Mouse (Mus musculus) embryonic facial prominence, embryonic 13.5 days (tissue): Measurements from ENCODE around the gene Lrrc45. TPM values are rescaled to one million over a fixed set of nuclear protein-coding genes. Genes with fewer than 3 reads are reported as not detected.
"Not testable (repeated sequence)": the region's sequence is repeated elsewhere in the genome, so short reads cannot be mapped to it uniquely, and the experiment has no call there.

Experiments used
- ATAC-seq: fragments of 200-750 bp; cut with Nextera tagmentation; 2 replicates; pipeline ENCODE4 v1.8.0; 2017; ENCODE audit warnings: low read depth; ENCODE audit not compliant: insufficient number of reproducible peaks, insufficient read depth, low FRiP score, low TSS enrichment
- H3K27ac ChIP-seq: fragments of 300-500 bp; sonication (generic); 2 replicates; pipeline ENCODE4 v1.5.1; 2015; ENCODE audit warnings: moderate library complexity, mild to moderate bottlenecking, inconsistent platforms
- H3K27me3 ChIP-seq: fragments of 300-500 bp; sonication (generic); 2 replicates; pipeline ENCODE4 v1.6.1; 2015; ENCODE audit warnings: mild to moderate bottlenecking, inconsistent platforms
- H3K36me3 ChIP-seq: fragments of 300-500 bp; sonication (generic); 2 replicates; pipeline ENCODE4 v1.6.1; 2015; ENCODE audit warnings: mild to moderate bottlenecking, inconsistent platforms
- H3K4me1 ChIP-seq: fragments of 300-500 bp; sonication (generic); 2 replicates; pipeline ENCODE4 v1.6.1; 2015; ENCODE audit warnings: inconsistent platforms
- H3K4me2 ChIP-seq: fragments of 300-500 bp; sonication (generic); 2 replicates; pipeline ENCODE4 v1.6.1; 2015; ENCODE audit warnings: moderate library complexity, mild to moderate bottlenecking, inconsistent platforms
- H3K4me3 ChIP-seq: fragments of 300-500 bp; sonication (generic); 2 replicates; pipeline ENCODE4 v1.5.1; 2015; ENCODE audit warnings: mild to moderate bottlenecking, inconsistent platforms
- H3K9ac ChIP-seq: fragments of 300-500 bp; sonication (generic); 2 replicates; pipeline ENCODE4 v1.6.1; 2015; ENCODE audit warnings: mild to moderate bottlenecking, inconsistent platforms
- H3K9me3 ChIP-seq: fragments of 300-500 bp; sonication (generic); 2 replicates; pipeline ENCODE4 v1.6.1; 2016; ENCODE audit warnings: inconsistent platforms
- WGBS: fragments of 180-500 bp; shearing (Covaris S2); methylation state at CpG from one replicate; pipeline ENCODE4 v1.1.7; 2015; ENCODE audit warnings: mixed read lengths; 5-methylcytosine and 5-hydroxymethylcytosine counted together
- polyA plus RNA-seq: library from polyadenylated mRNA; unstranded; fragments of >200 nt; fragmentation: Nextera tagmentation; extraction: Ambion mirVana; gene quantifications from 2 replicates; pipeline ENCODE4 v1.2.1, GENCODE M21; 2015

The Lrrc45 gene
- polyA plus RNA-seq, 1 experiment from 2014 or later: 71.0 TPM

- Histone ChIP-seq H3K27ac (no peak overlapping the region), H3K9me3 (peaks cover 12% of the 10 kb centered on the region), H3K36me3 (no peaks in the 10 kb centered on the region), H3K27me3 (peaks cover 15% of the 10 kb centered on the region), H3K4me3 (no peak overlapping the region), H3K4me2 (no peak overlapping the region), H3K4me1 (peaks cover 6% of the 10 kb centered on the region; the same call in 1 of the 2 replicates), H3K9ac (no peak overlapping the region)
- ATAC-seq: no peak
- WGBS: 86% methylated on average over 9 of the region's 9 CpGs
Measured at GRCm38 (mm10) chr11:120760236-120760635, 46.5 kb downstream of the Lrrc45 start.

GRCm38 (mm10) chr11:120761811-120762671 lies 48.3 kb downstream of the Lrrc45 start:
- Histone ChIP-seq H3K9me3 (peaks cover 12% of the 10 kb centered on the region), H3K4me1 (peaks cover 6% of the 10 kb centered on the region; the same call in 1 of the 2 replicates), H3K27me3 (peaks cover 15% of the 10 kb centered on the region), H3K36me3 (no peaks in the 10 kb centered on the region), H3K27ac (no peak overlapping the region), H3K9ac (peak overlapping the region; percentile 49), H3K4me2 (peak overlapping the region; percentile 44), H3K4me3 (no peak overlapping the region)
- WGBS: 72% methylated on average over 14 of the region's 14 CpGs
- ATAC-seq: 0 out of 2 replicates have a peak, but pooled peaks have one; percentile 34

- not testable (repeated sequence) for H3K4me1 ChIP-seq, H3K27ac ChIP-seq, H3K36me3 ChIP-seq, ATAC-seq
- Histone ChIP-seq H3K4me2 (peak within 1 kb of the TSS; percentile 44), H3K9me3 (peaks cover 12% of the 10 kb centered on the region), H3K4me3 (peak within 1 kb of the TSS; percentile 12; the same call in 1 of the 2 replicates), H3K27me3 (peaks cover 15% of the 10 kb centered on the region), H3K9ac (peak within 1 kb of the TSS; percentile 49)
- WGBS: 20% methylated on average over 14 of the region's 14 CpGs
Measured at GRCm38 (mm10) chr11:120762672-120763041, 48.9 kb downstream of the Lrrc45 start, which contains the start of gene Hmga1b. Hmga1b (plus strand) TSS chr11:120762794.

- Histone ChIP-seq H3K4me3 (0 out of 2 replicates have a peak overlapping the region, but pooled peaks have one; percentile 12), H3K9ac (peak overlapping the region; percentile 49; the same call in 1 of the 2 replicates), H3K27me3 (peaks cover 15% of the 10 kb centered on the region), H3K4me2 (peak overlapping the region; percentile 44)
- not testable (repeated sequence) for H3K4me1 ChIP-seq, H3K27ac ChIP-seq, H3K9me3 ChIP-seq, H3K36me3 ChIP-seq
- WGBS: 12% methylated on average over 5 of the region's 23 CpGs
- peak; percentile 22; the same call in 1 of the 2 replicates for ATAC-seq
Measured at GRCm38 (mm10) chr11:120763121-120763999, 49.6 kb downstream of the Lrrc45 start.

- not testable (repeated sequence) for H3K4me2 ChIP-seq, H3K9ac ChIP-seq, H3K36me3 ChIP-seq, H3K9me3 ChIP-seq, H3K27me3 ChIP-seq, ATAC-seq, H3K27ac ChIP-seq, H3K4me3 ChIP-seq, H3K4me1 ChIP-seq
- WGBS: 67% methylated on average over 4 of the region's 7 CpGs
Measured at GRCm38 (mm10) chr11:120767023-120767422, 53.3 kb downstream of the Lrrc45 start.

GRCm38 (mm10) chr11:120768206-120768605 lies 54.5 kb downstream of the Lrrc45 start:
- no peak for ATAC-seq
- no peaks in the 10 kb centered on the region for H3K4me1 ChIP-seq
- H3K9ac ChIP-seq: no peak overlapping the region
- no peak overlapping the region for H3K4me3 ChIP-seq
- no peaks in the 10 kb centered on the region for H3K36me3 ChIP-seq
- H3K9me3 ChIP-seq: no peaks in the 10 kb centered on the region
- no peak overlapping the region for H3K27ac ChIP-seq
- H3K27me3 ChIP-seq: no peaks in the 10 kb centered on the region; the same call in 1 of the 2 replicates
- 62% methylated on average over 1 of the region's 1 CpGs for whole genome bisulfite sequencing
- no peak overlapping the region for H3K4me2 ChIP-seq

Other genes with a start within 250 kb of the Lrrc45 start
- 59.6 and 63.6 TPM in 2 replicates for gene Arl16, start 246.3 kb upstream of the Lrrc45 start, polyA plus RNA-seq
- 134 and 138 TPM in 2 replicates for gene Mrpl12, start 229.3 kb upstream of the Lrrc45 start, polyA plus RNA-seq
- gene Slc25a10, start 222.1 kb upstream of the Lrrc45 start, polyA plus RNA-seq: 50.1 and 54.3 TPM in 2 replicates
- gene Gcgr, start 183.2 kb upstream of the Lrrc45 start, polyA plus RNA-seq: 1.3 and 1.7 TPM in 2 replicates
- 219 and 247 TPM in 2 replicates for gene Mcrip1, start 164.2 kb upstream of the Lrrc45 start, polyA plus RNA-seq
- gene Ppp1r27, start 162.8 kb upstream of the Lrrc45 start, polyA plus RNA-seq: not detected in 2 replicates
- gene P4hb, start 140.7 kb upstream of the Lrrc45 start, polyA plus RNA-seq: 684 and 710 TPM in 2 replicates
- gene Arhgdia, start 132.3 kb upstream of the Lrrc45 start, polyA plus RNA-seq: 535 and 580 TPM in 2 replicates
- gene Alyref, start 115.6 kb upstream of the Lrrc45 start, polyA plus RNA-seq: 492 and 529 TPM in 2 replicates
- gene Anapc11, start 115.5 kb upstream of the Lrrc45 start, polyA plus RNA-seq: 219 and 222 TPM in 2 replicates
- gene Npb, start 105.4 kb upstream of the Lrrc45 start, polyA plus RNA-seq: 0.98 and 1.7 TPM in 2 replicates
- gene Pcyt2, start 96.0 kb upstream of the Lrrc45 start, polyA plus RNA-seq: 150 and 152 TPM in 2 replicates
- 26.6 and 30.0 TPM in 2 replicates for gene Sirt7, start 88.7 kb upstream of the Lrrc45 start, polyA plus RNA-seq
- gene Mafg, start 80.3 kb upstream of the Lrrc45 start, polyA plus RNA-seq: 22.0 and 30.0 TPM in 2 replicates
- gene Pycr1, start 70.2 kb upstream of the Lrrc45 start, polyA plus RNA-seq: 27.7 and 34.9 TPM in 2 replicates
- not detected in 2 replicates for gene Myadml2, start 65.8 kb upstream of the Lrrc45 start, polyA plus RNA-seq
- gene Notum, start 52.8 kb upstream of the Lrrc45 start, polyA plus RNA-seq: 4.3 and 7.2 TPM in 2 replicates
- gene Aspscr1, start 41.0 kb upstream of the Lrrc45 start, polyA plus RNA-seq: 109 and 123 TPM in 2 replicates
- gene Cenpx, start 187 bp upstream of the Lrrc45 start, polyA plus RNA-seq: 132 and 154 TPM in 2 replicates
- gene Rac3, start 7.5 kb downstream of the Lrrc45 start, polyA plus RNA-seq: 66.0 and 72.6 TPM in 2 replicates
- gene Dcxr, start 13.4 kb downstream of the Lrrc45 start, polyA plus RNA-seq: 17.9 and 18.3 TPM in 2 replicates
- 27.1 and 32.3 TPM in 2 replicates for gene Cbr2, start 18.2 kb downstream of the Lrrc45 start, polyA plus RNA-seq
- 4.3 and 9.4 TPM in 2 replicates for gene Hmga1b, start 48.9 kb downstream of the Lrrc45 start, polyA plus RNA-seq
- 52.2 and 52.4 TPM in 2 replicates for gene Rfng, start 70.3 kb downstream of the Lrrc45 start, polyA plus RNA-seq
- 223 and 233 TPM in 2 replicates for gene Gps1, start 70.3 kb downstream of the Lrrc45 start, polyA plus RNA-seq
- gene Dus1l, start 82.5 kb downstream of the Lrrc45 start, polyA plus RNA-seq: 53.7 and 61.0 TPM in 2 replicates
- 49.3 and 52.2 TPM in 2 replicates for gene Fasn, start 110.6 kb downstream of the Lrrc45 start, polyA plus RNA-seq
- gene Ccdc57, start 218.9 kb downstream of the Lrrc45 start, polyA plus RNA-seq: 6.1 and 6.8 TPM in 2 replicates
- 56.4 and 63.4 TPM in 2 replicates for gene Slc16a3, start 234.6 kb downstream of the Lrrc45 start, polyA plus RNA-seq